Mouse (Mus musculus): ENCODE results near the gene Mettl8.

GRCm38 (mm10) chr2:71019277-71019676, 36.1 kb downstream of the Mettl8 start:
- TF ChIP-seq POLR2A (IDR thresholded peaks at IDR 0.05; ENCODE audit: insufficient read depth, low read length) (no peak), CTCF (IDR thresholded peaks at IDR 0.05; ENCODE audit: low read depth, low read length) (no peak)

All from ES-Bruce4 (cell line).